Mouse (Mus musculus): ENCODE measurements at regions not wholly inside any gene's neighbourhood (a gene's known extent, or its start where the extent isn't known, plus 50 kb on each side); places are given as distances from the start of the nearest gene placed in this dataset.

- no peak for DNase-seq (ENCODE audit: extremely low spot score, low spot score)
- no peak overlapping the region for H3K27ac ChIP-seq
- H3K36me3 ChIP-seq (replicated peaks) = no peaks in the 10 kb centered on the region
- no peaks in the 10 kb centered on the region for H3K9me3 ChIP-seq
- 89% methylated on average over 3 of the region's 3 CpGs for WGBS
- no peak overlapping the region for H3K4me3 ChIP-seq
- H3K4me1 ChIP-seq = peaks cover 16% of the 10 kb centered on the region
- H3K27me3 ChIP-seq (ENCODE audit: poor library complexity, severe bottlenecking) = no peaks in the 10 kb centered on the region
Measured at GRCm38 (mm10) chr6:61078559-61078958, 101.6 kb upstream of the Ccser1 start.

GRCm38 (mm10) chr6:61080661-61081060 is 99.5 kb upstream of the Ccser1 start:
- no peaks in the 10 kb centered on the region for H3K27me3 ChIP-seq (ENCODE audit: poor library complexity, severe bottlenecking)
- no peaks in the 10 kb centered on the region for H3K36me3 ChIP-seq (replicated peaks)
- WGBS = 52% methylated on average over 5 of the region's 5 CpGs
- H3K4me3 ChIP-seq = no peak overlapping the region
- peaks cover 16% of the 10 kb centered on the region for H3K4me1 ChIP-seq
- no peak for DNase-seq (ENCODE audit: extremely low spot score, low spot score)
- no peak overlapping the region for H3K27ac ChIP-seq
- no peaks in the 10 kb centered on the region for H3K9me3 ChIP-seq

GRCm38 (mm10) chr6:61083346-61083745 is 96.8 kb upstream of the Ccser1 start:
- no peak for DNase-seq (ENCODE audit: extremely low spot score, low spot score)
- 88% methylated on average over 3 of the region's 3 CpGs for WGBS

GRCm38 (mm10) chr6:61099348-61099981 is 80.7 kb upstream of the Ccser1 start:
- 83% methylated on average over 9 of the region's 9 CpGs for WGBS
- Histone ChIP-seq H3K27ac (no peak overlapping the region), H3K27me3 (ENCODE audit: poor library complexity, severe bottlenecking) (no peaks in the 10 kb centered on the region), H3K4me1 (peaks cover 8% of the 10 kb centered on the region), H3K9me3 (no peaks in the 10 kb centered on the region), H3K36me3 (replicated peaks) (no peaks in the 10 kb centered on the region), H3K4me3 (no peak overlapping the region)
- no peak for DNase-seq (ENCODE audit: extremely low spot score, low spot score)

More at GRCm38 (mm10) chr6:61083346-61083745, 96.8 kb upstream of the Ccser1 start:
- Histone ChIP-seq H3K36me3 (replicated peaks) (no peaks in the 10 kb centered on the region), H3K9me3 (no peaks in the 10 kb centered on the region), H3K27ac (no peak overlapping the region), H3K4me3 (no peak overlapping the region), H3K4me1 (peaks cover 16% of the 10 kb centered on the region), H3K27me3 (ENCODE audit: poor library complexity, severe bottlenecking) (no peaks in the 10 kb centered on the region)

GRCm38 (mm10) chr6:61099982-61100365 is 80.2 kb upstream of the Ccser1 start:
- 37% methylated on average over 3 of the region's 3 CpGs for WGBS
- Histone ChIP-seq H3K27me3 (ENCODE audit: poor library complexity, severe bottlenecking) (no peaks in the 10 kb centered on the region), H3K36me3 (replicated peaks) (no peaks in the 10 kb centered on the region), H3K27ac (no peak overlapping the region), H3K4me3 (no peak overlapping the region), H3K4me1 (peaks cover 8% of the 10 kb centered on the region), H3K9me3 (no peaks in the 10 kb centered on the region)
- no peak for DNase-seq (ENCODE audit: extremely low spot score, low spot score)

GRCm38 (mm10) chr6:61101972-61102371 is 78.2 kb upstream of the Ccser1 start:
- Histone ChIP-seq H3K4me1 (peaks cover 8% of the 10 kb centered on the region), H3K36me3 (replicated peaks) (no peaks in the 10 kb centered on the region), H3K27ac (no peak overlapping the region), H3K9me3 (no peaks in the 10 kb centered on the region), H3K4me3 (no peak overlapping the region), H3K27me3 (ENCODE audit: poor library complexity, severe bottlenecking) (no peaks in the 10 kb centered on the region)
- 80% methylated on average over 6 of the region's 6 CpGs for WGBS
- DNase-seq (ENCODE audit: extremely low spot score, low spot score) = no peak

- Histone ChIP-seq H3K4me1 (peaks cover 8% of the 10 kb centered on the region), H3K27me3 (ENCODE audit: poor library complexity, severe bottlenecking) (no peaks in the 10 kb centered on the region), H3K36me3 (replicated peaks) (no peaks in the 10 kb centered on the region), H3K27ac (no peak overlapping the region), H3K4me3 (no peak overlapping the region), H3K9me3 (no peaks in the 10 kb centered on the region)
- DNase-seq (ENCODE audit: extremely low spot score, low spot score) = no peak
- 53% methylated on average over 4 of the region's 4 CpGs for WGBS
Measured at GRCm38 (mm10) chr6:61103459-61104234, 76.5 kb upstream of the Ccser1 start.

- whole genome bisulfite sequencing = 82% methylated on average over 1 of the region's 1 CpGs
Measured at GRCm38 (mm10) chr6:61115250-61115649, 64.9 kb upstream of the Ccser1 start.

GRCm38 (mm10) chr6:61119590-61119989 is 60.5 kb upstream of the Ccser1 start:
- DNase-seq (ENCODE audit: extremely low spot score, low spot score) = no peak
- H3K27me3 ChIP-seq (ENCODE audit: poor library complexity, severe bottlenecking) = no peaks in the 10 kb centered on the region
- no peak overlapping the region for H3K27ac ChIP-seq
- H3K4me1 ChIP-seq = no peaks in the 10 kb centered on the region
- WGBS = 86% methylated on average over 2 of the region's 2 CpGs
- no peak overlapping the region for H3K4me3 ChIP-seq
- no peaks in the 10 kb centered on the region for H3K9me3 ChIP-seq
- no peaks in the 10 kb centered on the region for H3K36me3 ChIP-seq (replicated peaks)

More at GRCm38 (mm10) chr6:61115250-61115649, 64.9 kb upstream of the Ccser1 start:
- no peaks in the 10 kb centered on the region for H3K36me3 ChIP-seq (replicated peaks)
- no peaks in the 10 kb centered on the region for H3K4me1 ChIP-seq
- no peaks in the 10 kb centered on the region for H3K27me3 ChIP-seq (ENCODE audit: poor library complexity, severe bottlenecking)
- no peaks in the 10 kb centered on the region for H3K9me3 ChIP-seq
- H3K4me3 ChIP-seq = no peak overlapping the region
- no peak for DNase-seq (ENCODE audit: extremely low spot score, low spot score)
- no peak overlapping the region for H3K27ac ChIP-seq

GRCm38 (mm10) chr6:61125431-61125830 is 54.7 kb upstream of the Ccser1 start:
- Histone ChIP-seq H3K4me3 (no peak overlapping the region), H3K9me3 (no peaks in the 10 kb centered on the region), H3K36me3 (replicated peaks) (no peaks in the 10 kb centered on the region), H3K4me1 (peaks cover 5% of the 10 kb centered on the region), H3K27ac (no peak overlapping the region), H3K27me3 (ENCODE audit: poor library complexity, severe bottlenecking) (no peaks in the 10 kb centered on the region)
- 73% methylated on average over 3 of the region's 3 CpGs for WGBS
- no peak for DNase-seq (ENCODE audit: extremely low spot score, low spot score)

- Histone ChIP-seq H3K27ac (no peak overlapping the region), H3K4me3 (no peak overlapping the region), H3K36me3 (replicated peaks) (no peaks in the 10 kb centered on the region), H3K9me3 (no peaks in the 10 kb centered on the region), H3K27me3 (ENCODE audit: poor library complexity, severe bottlenecking) (no peaks in the 10 kb centered on the region), H3K4me1 (peaks cover 5% of the 10 kb centered on the region)
- no peak for DNase-seq (ENCODE audit: extremely low spot score, low spot score)
- 41% methylated on average over 1 of the region's 1 CpGs for WGBS
Measured at GRCm38 (mm10) chr6:61127238-61127637, 52.9 kb upstream of the Ccser1 start.

GRCm38 (mm10) chr6:61128211-61128610 is 51.9 kb upstream of the Ccser1 start:
- Histone ChIP-seq H3K9me3 (0 out of 2 replicates have a peak, but pooled peaks cover 5% of the 10 kb centered on the region), H3K36me3 (replicated peaks) (no peaks in the 10 kb centered on the region), H3K4me3 (no peak overlapping the region), H3K4me1 (peaks cover 5% of the 10 kb centered on the region), H3K27ac (no peak overlapping the region), H3K27me3 (ENCODE audit: poor library complexity, severe bottlenecking) (no peaks in the 10 kb centered on the region)
- no peak for DNase-seq (ENCODE audit: extremely low spot score, low spot score)
- WGBS = 84% methylated on average over 1 of the region's 1 CpGs
